Mouse (Mus musculus): Measurements from ENCODE around the gene Art3. TPM values are rescaled to one million over a fixed set of nuclear protein-coding genes. Genes with fewer than 3 reads are reported as not detected.

The Art3 gene
- polyA plus RNA-seq, 1 experiment from 2014 or later: 6.8 TPM

DNA sequence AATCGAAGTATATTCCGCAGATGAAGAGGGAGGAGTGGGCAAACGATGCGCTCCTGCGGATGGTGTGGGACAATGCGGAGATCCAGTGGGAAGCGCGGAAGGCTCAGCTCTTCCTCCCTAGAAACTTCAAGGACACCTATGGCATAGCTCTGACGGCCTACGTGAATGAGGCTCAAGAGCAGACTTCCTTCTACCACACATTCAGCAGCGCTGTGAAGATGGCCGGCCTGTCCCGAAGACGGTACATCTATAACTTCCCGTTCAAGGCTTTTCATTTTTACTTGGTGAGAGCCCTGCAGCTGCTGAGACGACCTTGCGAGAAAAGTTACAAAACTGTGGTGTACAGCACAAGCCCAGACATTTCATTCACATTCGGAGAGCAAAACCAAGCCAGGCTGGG lies 60.9 kb downstream of the Art3 start:
- peak overlapping the region; percentile 12 for H3K4me3 ChIP-seq (ENCODE audit: low read depth, low read length)
- no peak for ATAC-seq (ENCODE audit: insufficient read depth, low FRiP score, low TSS enrichment)

DNA sequence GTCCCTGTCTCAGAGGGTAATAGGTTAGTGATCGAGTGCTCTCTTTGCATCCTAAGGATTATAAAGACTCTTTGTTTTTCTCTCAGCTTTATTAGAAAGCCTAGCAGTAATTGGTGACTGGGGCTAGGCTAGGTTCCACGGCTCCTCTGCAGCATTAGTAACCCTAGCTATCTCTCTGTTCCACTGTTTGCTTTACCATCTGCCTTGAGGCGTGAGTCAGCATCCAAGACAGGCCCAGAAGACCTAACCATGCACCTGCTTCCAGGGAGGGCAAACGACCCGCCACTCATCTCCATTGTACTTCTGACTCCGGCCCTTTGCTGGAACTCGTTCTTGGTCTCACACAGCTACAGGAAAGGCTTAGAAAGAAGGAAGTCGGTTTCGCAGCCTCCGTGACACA lies 62.2 kb downstream of the Art3 start:
- H3K9me3 ChIP-seq (ENCODE audit: control insufficient read depth, low read length): no peaks in the 10 kb centered on the region
- DNase-seq (ENCODE audit: low spot score): no peak
- WGBS: 71% methylated on average over 10 of the region's 10 CpGs
- ATAC-seq (ENCODE audit: insufficient read depth, low FRiP score, low TSS enrichment): no peak
- H3K4me1 ChIP-seq (ENCODE audit: control insufficient read depth, insufficient read depth, low read length): no peaks in the 10 kb centered on the region
- no peak overlapping the region for H3K4me3 ChIP-seq (ENCODE audit: low read depth, low read length)
- H3K27me3 ChIP-seq (ENCODE audit: control insufficient read depth, insufficient read depth, low read length): peaks cover 18% of the 10 kb centered on the region
- H3K9ac ChIP-seq (ENCODE audit: low read length): no peak overlapping the region
- H3K36me3 ChIP-seq (ENCODE audit: control insufficient read depth, insufficient read depth, low read length): no peaks in the 10 kb centered on the region
- H3K27ac ChIP-seq (ENCODE audit: low read depth, low read length): no peak overlapping the region
- no peak overlapping the region for H3K4me2 ChIP-seq (ENCODE audit: low read depth)

More for the DNA sequence above, 60.9 kb downstream of the Art3 start:
- WGBS: 31% methylated on average over 18 of the region's 18 CpGs
- H3K27me3 ChIP-seq (ENCODE audit: control insufficient read depth, insufficient read depth, low read length): peaks cover 18% of the 10 kb centered on the region
- no peak overlapping the region for H3K9ac ChIP-seq (ENCODE audit: low read length)
- DNase-seq (ENCODE audit: low spot score): no peak
- H3K9me3 ChIP-seq (ENCODE audit: control insufficient read depth, low read length): no peaks in the 10 kb centered on the region
- H3K36me3 ChIP-seq (ENCODE audit: control insufficient read depth, insufficient read depth, low read length): no peaks in the 10 kb centered on the region
- H3K4me1 ChIP-seq (ENCODE audit: control insufficient read depth, insufficient read depth, low read length): no peaks in the 10 kb centered on the region
- H3K4me2 ChIP-seq (ENCODE audit: low read depth): peak overlapping the region; percentile 27
- no peak overlapping the region for H3K27ac ChIP-seq (ENCODE audit: low read depth, low read length)

DNA sequence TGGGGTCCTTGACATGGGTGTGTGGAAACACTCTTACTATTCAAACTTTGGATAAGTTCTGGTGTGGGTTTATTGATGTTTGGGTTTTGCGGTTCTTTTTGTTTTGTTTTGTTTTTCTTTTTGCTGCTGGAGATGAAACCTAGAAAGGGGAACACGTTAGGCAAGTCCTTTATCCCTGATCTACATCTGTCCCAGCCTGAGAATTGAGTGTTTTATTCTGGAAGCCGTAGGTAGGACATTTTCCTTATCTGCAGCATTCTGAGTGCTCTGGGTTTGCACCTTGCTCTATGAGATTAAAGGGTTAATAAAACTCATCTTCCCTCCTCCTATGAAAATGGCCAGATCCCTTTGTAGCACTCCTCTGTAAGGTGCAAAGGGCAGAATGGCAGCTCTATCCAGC lies 64.1 kb downstream of the Art3 start:
- Histone ChIP-seq H3K27me3 (ENCODE audit: control insufficient read depth, insufficient read depth, low read length) (peaks cover 18% of the 10 kb centered on the region), H3K4me3 (ENCODE audit: low read depth, low read length) (no peak overlapping the region), H3K36me3 (ENCODE audit: control insufficient read depth, insufficient read depth, low read length) (no peaks in the 10 kb centered on the region), H3K9me3 (ENCODE audit: control insufficient read depth, low read length) (no peaks in the 10 kb centered on the region), H3K4me1 (ENCODE audit: control insufficient read depth, insufficient read depth, low read length) (no peaks in the 10 kb centered on the region), H3K4me2 (ENCODE audit: low read depth) (no peak overlapping the region), H3K27ac (ENCODE audit: low read depth, low read length) (no peak overlapping the region), H3K9ac (ENCODE audit: low read length) (no peak overlapping the region)
- no peak for DNase-seq (ENCODE audit: low spot score)
- 85% methylated on average over 3 of the region's 3 CpGs for WGBS
- no peak for ATAC-seq (ENCODE audit: insufficient read depth, low FRiP score, low TSS enrichment)

DNA sequence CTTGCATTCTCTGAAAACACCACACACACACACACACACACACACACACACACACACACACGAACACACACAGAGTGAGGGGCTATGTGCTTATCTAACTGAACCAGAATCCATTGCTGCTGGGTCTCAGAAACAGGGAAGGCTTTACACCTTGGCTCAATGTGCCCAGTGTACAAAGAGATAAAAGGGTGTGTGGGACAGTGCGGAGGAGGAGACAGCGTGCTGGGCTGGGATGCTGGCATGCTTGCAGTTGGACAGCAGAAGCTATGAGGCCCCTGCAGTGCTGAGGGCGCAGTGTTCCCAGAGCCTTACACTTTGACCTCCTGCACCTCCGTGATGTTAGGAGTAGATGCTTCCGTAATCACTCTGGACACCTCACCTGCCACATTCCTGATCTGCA lies 64.8 kb downstream of the Art3 start:
- H3K27me3 ChIP-seq (ENCODE audit: control insufficient read depth, insufficient read depth, low read length): peaks cover 13% of the 10 kb centered on the region
- no peak overlapping the region for H3K27ac ChIP-seq (ENCODE audit: low read depth, low read length)
- no peaks in the 10 kb centered on the region for H3K4me1 ChIP-seq (ENCODE audit: control insufficient read depth, insufficient read depth, low read length)
- no peak overlapping the region for H3K4me2 ChIP-seq (ENCODE audit: low read depth)
- H3K9ac ChIP-seq (ENCODE audit: low read length): no peak overlapping the region
- DNase-seq (ENCODE audit: low spot score) (no peak), ATAC-seq (ENCODE audit: insufficient read depth, low FRiP score, low TSS enrichment) (no peak)
- H3K36me3 ChIP-seq (ENCODE audit: control insufficient read depth, insufficient read depth, low read length): no peaks in the 10 kb centered on the region
- H3K9me3 ChIP-seq (ENCODE audit: control insufficient read depth, low read length): no peaks in the 10 kb centered on the region
- H3K4me3 ChIP-seq (ENCODE audit: low read depth, low read length): no peak overlapping the region
- WGBS: 88% methylated on average over 6 of the region's 6 CpGs

DNA sequence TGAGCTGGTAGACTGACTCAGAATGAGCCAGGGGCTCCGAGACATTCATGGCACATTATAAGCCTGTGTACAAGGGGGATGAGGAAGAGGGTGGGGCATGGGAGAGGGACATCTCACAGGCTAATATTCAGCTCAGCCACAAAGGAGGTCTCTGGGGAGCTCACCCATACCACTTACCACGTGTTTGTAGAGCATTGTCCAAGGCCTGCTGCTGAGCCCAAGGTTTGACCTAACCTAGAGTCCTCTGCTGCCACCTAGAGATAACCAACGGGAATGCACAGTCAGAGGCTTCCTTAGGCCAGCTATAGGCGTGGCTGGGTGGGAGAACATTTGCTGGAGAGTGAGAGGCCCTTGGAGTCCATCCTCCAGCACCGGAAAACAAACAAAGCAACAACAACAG lies 66.5 kb downstream of the Art3 start:
- DNase-seq (ENCODE audit: low spot score) (peak; percentile 81), ATAC-seq (ENCODE audit: insufficient read depth, low FRiP score, low TSS enrichment) (peak; percentile 85)
- peaks cover 4% of the 10 kb centered on the region for H3K27me3 ChIP-seq (ENCODE audit: control insufficient read depth, insufficient read depth, low read length)
- no peak overlapping the region for H3K9ac ChIP-seq (ENCODE audit: low read length)
- H3K4me3 ChIP-seq (ENCODE audit: low read depth, low read length): no peak overlapping the region
- H3K4me2 ChIP-seq (ENCODE audit: low read depth): no peak overlapping the region
- no peak overlapping the region for H3K27ac ChIP-seq (ENCODE audit: low read depth, low read length)
- WGBS: 22% methylated on average over 5 of the region's 5 CpGs
- H3K4me1 ChIP-seq (ENCODE audit: control insufficient read depth, insufficient read depth, low read length): no peaks in the 10 kb centered on the region
- H3K36me3 ChIP-seq (ENCODE audit: control insufficient read depth, insufficient read depth, low read length): no peaks in the 10 kb centered on the region
- no peaks in the 10 kb centered on the region for H3K9me3 ChIP-seq (ENCODE audit: control insufficient read depth, low read length)

DNA sequence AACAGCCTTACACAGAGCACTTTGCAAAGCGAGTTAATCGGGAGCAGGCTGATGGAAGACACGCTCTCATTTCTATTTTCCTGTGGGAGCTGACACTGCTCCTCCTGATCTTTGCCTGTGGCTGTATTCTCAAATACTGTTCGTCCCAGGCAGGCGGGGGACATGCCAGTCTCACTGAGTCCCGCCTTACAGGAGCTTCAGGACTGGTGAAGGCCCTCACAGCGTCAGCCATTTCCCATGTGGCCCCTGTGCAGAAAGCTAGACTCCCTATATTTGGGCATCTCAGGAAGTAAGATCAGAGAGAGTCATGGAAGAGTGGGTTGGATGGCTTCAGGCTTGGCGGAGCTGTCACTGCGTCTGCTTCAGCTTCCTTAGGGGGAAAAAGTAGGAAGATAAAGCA lies 71.2 kb downstream of the Art3 start:
- Histone ChIP-seq H3K27me3 (ENCODE audit: control insufficient read depth, insufficient read depth, low read length) (no peaks in the 10 kb centered on the region), H3K9me3 (ENCODE audit: control insufficient read depth, low read length) (no peaks in the 10 kb centered on the region), H3K4me2 (ENCODE audit: low read depth) (no peak overlapping the region), H3K4me3 (ENCODE audit: low read depth, low read length) (no peak overlapping the region), H3K36me3 (ENCODE audit: control insufficient read depth, insufficient read depth, low read length) (no peaks in the 10 kb centered on the region), H3K27ac (ENCODE audit: low read depth, low read length) (no peak overlapping the region), H3K4me1 (ENCODE audit: control insufficient read depth, insufficient read depth, low read length) (peaks cover 3% of the 10 kb centered on the region; the same call in 1 of the 2 replicates), H3K9ac (ENCODE audit: low read length) (no peak overlapping the region)
- DNase-seq (ENCODE audit: low spot score) (no peak), ATAC-seq (ENCODE audit: insufficient read depth, low FRiP score, low TSS enrichment) (no peak)
- 80% methylated on average over 9 of the region's 9 CpGs for WGBS

DNA sequence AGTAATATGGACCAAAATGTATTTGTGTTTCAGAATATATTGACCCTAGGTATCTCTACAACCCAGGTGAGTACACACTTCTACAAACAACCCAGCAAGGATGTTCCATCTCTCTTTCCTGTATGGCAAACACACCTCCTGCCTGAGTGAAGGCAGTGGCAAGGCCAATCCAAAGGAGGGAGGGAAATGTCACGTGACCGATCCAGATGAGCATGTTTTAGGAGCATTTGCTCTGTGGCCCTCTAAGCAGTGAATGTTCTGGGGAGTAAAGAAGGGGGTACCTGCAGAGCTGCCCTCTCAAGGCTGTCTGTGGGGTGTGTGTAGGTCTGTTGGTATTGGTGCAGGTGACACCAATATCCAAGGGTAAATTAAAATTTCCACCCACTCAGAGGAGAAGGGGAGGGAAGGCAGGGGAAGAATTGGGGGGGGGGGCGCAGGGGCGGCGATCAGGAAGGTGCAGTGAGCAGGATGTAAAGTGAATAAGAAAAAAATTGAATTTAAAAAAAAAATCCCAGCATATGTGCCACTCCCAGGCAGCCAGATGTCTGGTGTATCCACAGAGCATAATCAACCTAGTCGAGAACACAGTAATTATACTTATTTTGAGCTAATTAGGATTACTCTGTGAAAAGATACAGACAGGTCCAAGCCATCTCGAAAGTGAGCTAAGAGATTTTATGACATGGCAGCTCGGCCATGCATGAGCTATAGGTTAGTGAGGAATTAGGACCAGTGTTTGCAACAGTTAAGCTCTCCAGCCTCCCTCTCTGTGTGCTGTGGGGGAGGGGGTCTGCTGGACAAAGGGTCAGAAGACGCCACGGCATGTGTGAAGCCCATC lies 72.2 kb downstream of the Art3 start:
- WGBS: 43% methylated on average over 10 of the region's 10 CpGs
- Histone ChIP-seq H3K9ac (ENCODE audit: low read length) (no peak overlapping the region; the same call in 1 of the 2 replicates), H3K4me1 (ENCODE audit: control insufficient read depth, insufficient read depth, low read length) (peaks cover 3% of the 10 kb centered on the region; the same call in 1 of the 2 replicates), H3K9me3 (ENCODE audit: control insufficient read depth, low read length) (no peaks in the 10 kb centered on the region), H3K4me2 (ENCODE audit: low read depth) (no peak overlapping the region), H3K27ac (ENCODE audit: low read depth, low read length) (no peak overlapping the region), H3K36me3 (ENCODE audit: control insufficient read depth, insufficient read depth, low read length) (no peaks in the 10 kb centered on the region), H3K27me3 (ENCODE audit: control insufficient read depth, insufficient read depth, low read length) (no peaks in the 10 kb centered on the region), H3K4me3 (ENCODE audit: low read depth, low read length) (no peak overlapping the region)
- DNase-seq (ENCODE audit: low spot score) (peak; percentile 36), ATAC-seq (ENCODE audit: insufficient read depth, low FRiP score, low TSS enrichment) (no peak)

DNA sequence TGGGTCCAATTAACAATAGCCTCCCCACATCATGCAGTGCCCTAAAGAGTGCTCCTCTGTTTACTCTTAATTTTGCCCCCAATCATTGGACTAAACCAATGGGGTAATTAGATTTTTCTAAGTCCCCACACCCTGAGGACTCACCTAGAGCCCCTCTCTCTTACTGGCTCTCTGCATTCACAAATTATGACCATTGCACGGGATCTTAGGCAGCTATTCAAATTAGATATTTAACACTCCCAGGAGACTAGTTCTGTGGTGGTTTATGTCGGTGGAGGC lies 72.7 kb downstream of the Art3 start:
- Histone ChIP-seq H3K9ac (ENCODE audit: low read length) (no peak overlapping the region; the same call in 1 of the 2 replicates), H3K27ac (ENCODE audit: low read depth, low read length) (no peak overlapping the region), H3K4me3 (ENCODE audit: low read depth, low read length) (no peak overlapping the region), H3K36me3 (ENCODE audit: control insufficient read depth, insufficient read depth, low read length) (no peaks in the 10 kb centered on the region), H3K27me3 (ENCODE audit: control insufficient read depth, insufficient read depth, low read length) (no peaks in the 10 kb centered on the region), H3K9me3 (ENCODE audit: control insufficient read depth, low read length) (no peaks in the 10 kb centered on the region), H3K4me2 (ENCODE audit: low read depth) (no peak overlapping the region), H3K4me1 (ENCODE audit: control insufficient read depth, insufficient read depth, low read length) (peaks cover 3% of the 10 kb centered on the region; the same call in 1 of the 2 replicates)
- DNase-seq (ENCODE audit: low spot score): no peak
- WGBS: 14% methylated on average over 2 of the region's 2 CpGs
- ATAC-seq (ENCODE audit: insufficient read depth, low FRiP score, low TSS enrichment): 0 out of 2 replicates have a peak, but pooled peaks have one; percentile 23

All from neural tube, embryonic 11.5 days (tissue).